Mouse (Mus musculus) left cerebral cortex, postnatal 36 days (tissue): ENCODE measurements around the gene Unc45b. TPM values are rescaled to one million over a fixed set of nuclear protein-coding genes. Genes with fewer than 3 reads are reported as not detected.

ENCODE experiments used
- DNase-seq, 2 experiments: peaks; one replicate each; pipeline ENCODE4 v3.0.0; 2021 to 2022; ENCODE audit warnings: low spot score in 2 of 2, mixed read lengths in 1 of 2
- intact Hi-C: fragments of 180-260 bp; cut with DNase I; formaldehyde crosslinking; loops from one replicate; pipeline ENCODE4 v1.15.1; 2025
- total RNA-seq, 2 experiments: library from RNA; stranded (reverse); gene quantifications; 2 replicates each; pipeline ENCODE4 v1.2.3; 2021

Unc45b gene
- 1 to 10 TPM; 1.2 to 2.3 TPM for total RNA-seq

DNA sequence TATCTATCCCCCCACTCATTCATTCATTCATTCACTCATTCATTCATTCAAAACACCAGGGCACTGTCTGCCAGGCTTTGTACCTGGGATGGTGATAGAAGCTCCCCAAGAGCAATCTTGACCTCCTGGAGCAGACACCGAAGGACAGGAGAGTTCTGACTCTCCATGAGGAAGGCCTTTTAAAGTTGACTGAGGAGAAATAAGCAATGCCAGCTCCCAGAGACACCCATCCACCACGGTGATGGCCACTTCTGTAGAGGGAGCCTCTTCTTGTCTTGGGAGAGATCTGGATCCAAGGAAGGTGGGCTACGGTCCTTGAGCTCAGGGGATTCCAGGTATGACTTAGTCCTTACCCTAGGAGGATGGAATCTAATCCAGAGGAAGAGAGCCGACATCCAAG, at the start of gene Unc45b:
TSS of gene Unc45b (plus strand) at position 301 of the 400 bp plus-strand sequence.
- intact Hi-C loops: loop anchor here (10.0 kb wide), 1 partner anchor 385 kb away; the partner anchor contains the start of gene Ap2b1
- no peak for DNase-seq

DNA sequence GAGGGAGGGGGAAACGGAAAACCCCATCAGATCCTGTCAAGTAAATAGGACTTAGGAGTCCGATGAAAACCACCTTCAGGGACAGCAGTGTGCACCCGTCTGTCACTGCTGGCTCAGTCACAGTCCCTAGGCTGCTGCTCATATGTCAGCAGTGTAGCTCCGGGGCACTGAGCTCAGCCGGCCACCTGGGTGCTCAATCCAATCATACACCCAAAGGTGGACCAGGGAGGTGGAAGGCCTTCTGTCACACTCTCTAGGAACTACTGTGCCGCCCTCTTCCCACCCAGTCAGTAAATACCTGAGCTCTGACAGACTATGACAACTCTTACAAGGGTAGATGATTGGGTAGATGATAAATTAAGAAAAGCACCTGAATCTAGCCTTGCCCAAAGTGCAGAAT, 49.6 kb upstream of the Unc45b start:
- DNase-seq: no peak
- intact Hi-C loops: no loop called here

DNA sequence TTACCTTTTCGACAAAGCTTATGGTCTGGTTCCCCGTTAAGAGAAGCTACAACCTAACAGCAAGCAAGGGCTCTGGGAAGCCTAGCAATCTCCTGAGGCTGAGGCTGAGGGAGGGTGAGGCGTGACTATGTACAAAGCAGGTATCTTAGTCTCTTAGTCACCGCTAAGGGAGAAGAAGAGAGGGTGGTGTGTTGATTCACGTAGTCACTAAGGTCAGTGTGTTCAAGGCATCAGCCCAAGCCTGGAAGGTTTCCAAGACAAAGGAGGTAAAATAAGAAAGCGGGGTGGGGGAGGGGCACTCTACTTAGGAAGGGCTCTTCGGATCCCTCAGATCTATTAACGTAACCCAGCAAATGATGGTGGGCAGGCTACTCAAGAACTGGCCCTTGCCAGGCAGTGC, 48.8 kb upstream of the Unc45b start:
- no peak for DNase-seq
- intact Hi-C loops: no loop called here

DNA sequence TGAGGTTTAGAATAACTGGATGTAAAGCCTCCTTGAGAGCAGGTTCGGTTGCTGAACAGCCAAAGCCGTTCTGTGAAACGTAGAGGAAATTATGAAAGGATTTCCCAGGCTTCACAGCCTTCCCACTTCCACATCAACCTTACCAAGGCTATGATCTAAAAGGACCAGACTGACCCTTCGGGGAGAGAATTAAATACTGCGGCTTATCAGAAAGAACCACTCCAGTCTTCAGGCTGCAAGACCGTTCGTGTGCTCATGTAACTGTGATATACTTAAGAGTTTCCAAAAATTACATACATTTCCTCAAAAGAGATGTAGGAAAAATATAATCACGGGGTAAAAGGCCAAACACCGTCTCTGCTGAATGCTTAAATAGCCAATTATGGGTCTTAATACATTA, 47.7 kb upstream of the Unc45b start:
- no peak for DNase-seq
- intact Hi-C loops: no loop called here

DNA sequence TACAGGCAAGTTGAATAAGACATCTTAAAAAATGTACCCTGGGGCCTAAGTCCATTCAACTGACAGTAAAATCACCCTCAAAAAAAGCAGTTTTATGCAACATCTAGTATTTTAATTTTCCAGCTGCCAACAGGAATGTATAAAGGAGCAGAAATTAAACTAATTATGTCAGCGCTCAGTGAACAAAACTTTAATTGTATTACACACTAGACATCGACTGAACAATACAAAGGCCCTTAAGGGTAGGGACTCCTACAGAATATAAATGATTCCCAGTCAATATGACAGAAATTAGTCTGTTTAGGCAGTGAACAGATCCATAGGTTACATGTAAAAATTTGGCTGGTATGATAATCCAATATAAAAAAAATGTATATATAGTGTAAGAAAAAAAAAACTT, 47.3 kb upstream of the Unc45b start:
- intact Hi-C loops: no loop called here
- no peak for DNase-seq

DNA sequence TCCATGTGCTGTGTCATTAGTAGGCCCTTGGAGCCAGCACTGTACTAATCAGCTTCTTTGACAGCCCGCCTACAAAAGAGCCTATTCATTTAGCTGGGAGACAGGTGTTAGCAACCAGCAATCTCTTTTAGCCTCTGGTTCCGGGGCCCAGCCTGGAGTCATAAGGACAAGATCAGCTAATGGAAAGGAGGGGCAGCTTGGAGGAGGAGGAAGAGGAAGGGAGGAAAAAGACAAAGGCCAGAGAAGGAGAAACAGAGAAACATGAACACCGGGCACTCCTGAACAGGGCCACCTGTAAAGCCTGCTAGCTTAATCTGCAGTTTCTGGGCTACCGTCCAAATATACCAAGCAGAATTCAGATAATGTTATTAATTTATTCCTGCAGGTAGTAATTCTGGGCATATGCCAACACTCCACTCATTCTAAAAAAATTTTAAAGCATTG, 46.8 kb upstream of the Unc45b start:
- intact Hi-C loops: no loop called here
- DNase-seq: no peak

DNA sequence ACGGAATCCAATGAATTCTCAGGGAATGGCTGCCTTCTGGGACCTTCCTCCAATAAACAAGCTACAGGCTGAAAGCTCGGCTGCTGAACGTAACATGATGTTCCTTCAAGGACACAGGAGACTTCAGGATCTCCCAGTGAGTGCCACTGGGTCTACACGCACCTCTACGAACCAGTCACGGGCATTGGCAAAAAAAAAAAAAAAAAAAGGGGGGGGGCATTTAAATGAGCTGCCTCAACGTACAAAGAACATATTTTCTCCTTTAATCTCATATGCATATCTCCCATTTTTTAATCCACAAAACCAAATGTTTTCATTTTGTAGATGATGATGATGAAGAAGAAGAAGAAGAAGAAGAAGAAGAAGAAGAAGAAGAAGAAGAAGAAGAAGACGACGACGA, 44.4 kb upstream of the Unc45b start:
- intact Hi-C loops: no loop called here
- DNase-seq: no peak

DNA sequence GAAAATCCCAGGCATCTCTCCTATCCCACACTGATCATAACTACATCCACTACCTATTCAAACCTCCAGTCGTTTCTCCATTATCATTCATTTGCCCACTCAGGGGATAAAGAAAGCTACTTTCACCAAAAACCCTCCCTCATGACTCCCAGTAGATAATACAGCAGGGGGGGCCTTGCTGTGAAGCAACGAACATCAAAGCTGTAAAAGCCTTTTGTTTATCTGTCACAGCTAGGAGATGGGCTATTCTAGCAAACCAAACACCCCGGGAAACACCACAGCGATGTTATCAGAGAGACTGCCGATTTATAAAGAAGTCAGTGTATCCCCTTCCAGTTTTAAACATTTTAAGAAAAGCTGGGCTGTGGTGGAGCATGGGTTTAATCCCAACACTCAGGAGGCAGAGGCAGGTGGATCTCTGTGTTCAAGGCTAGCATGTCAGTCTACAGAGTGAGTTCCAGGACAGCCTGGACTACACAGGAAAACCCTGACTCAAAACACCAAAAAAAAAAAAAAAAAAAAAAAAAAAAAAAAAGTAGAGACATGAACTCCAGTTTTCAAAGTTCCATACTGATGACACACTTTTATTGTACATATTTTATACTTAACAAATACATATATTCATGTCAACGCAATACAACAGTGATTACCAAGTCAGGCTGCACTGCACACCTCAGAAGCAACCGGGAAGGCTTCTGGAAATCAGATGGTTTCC, 43.3 kb upstream of the Unc45b start:
- intact Hi-C loops: no loop called here
- DNase-seq: no peak

DNA sequence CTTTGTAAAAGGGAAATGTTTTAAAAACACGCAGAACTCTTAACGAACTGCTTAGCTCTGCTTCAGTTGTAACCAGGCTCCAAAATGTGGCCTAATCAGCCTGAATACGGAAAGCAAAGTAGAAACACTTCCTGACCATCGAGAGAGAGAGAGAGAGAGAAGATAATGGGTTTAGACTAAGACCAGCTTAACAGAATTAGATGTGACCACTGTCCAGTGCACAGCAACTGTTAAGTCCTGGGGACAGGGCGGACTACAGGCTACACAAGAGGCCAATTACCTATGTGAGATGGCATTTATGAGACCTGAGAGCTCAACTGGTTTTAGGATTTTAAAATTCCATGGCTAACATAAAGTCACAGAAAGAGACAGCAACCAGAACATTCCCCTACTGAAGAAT, 42.4 kb upstream of the Unc45b start:
- intact Hi-C loops: no loop called here
- no peak for DNase-seq

DNA sequence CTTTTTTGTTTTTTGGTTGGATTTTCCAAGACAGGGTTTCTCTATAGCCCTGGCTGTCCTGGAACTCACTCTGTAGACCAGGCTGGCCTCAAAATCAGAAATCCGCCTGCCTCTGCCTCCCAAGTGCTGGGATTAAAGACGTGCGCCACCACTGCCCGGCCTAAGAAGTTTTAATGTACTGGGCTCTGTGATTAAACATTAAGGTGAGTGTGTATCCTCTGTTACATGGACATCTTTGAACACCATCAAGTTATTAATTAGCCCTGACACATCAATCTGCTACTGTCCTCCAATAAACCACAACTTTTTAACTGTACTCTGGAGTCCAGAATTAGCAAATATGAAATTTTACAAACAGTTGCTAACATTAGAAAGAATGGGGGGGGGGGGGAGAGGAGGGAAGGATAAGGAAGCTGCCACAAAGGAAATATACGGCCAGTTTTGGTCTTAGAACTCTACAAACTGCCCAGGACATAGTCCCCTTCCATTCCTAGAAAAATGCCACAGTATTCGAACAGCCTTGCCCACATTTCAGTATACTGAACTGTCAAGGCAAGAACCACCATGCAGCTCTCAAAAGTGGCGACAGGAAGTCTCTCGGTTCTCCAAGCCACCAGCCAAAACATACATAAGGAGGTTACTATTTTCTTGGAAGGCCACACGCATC, 40.7 kb upstream of the Unc45b start:
- intact Hi-C loops: loop anchor here (2.0 to 5.0 kb wide), 2 partner anchors 57 to 89 kb away; partner anchors contain the start of gene Lig3

DNA sequence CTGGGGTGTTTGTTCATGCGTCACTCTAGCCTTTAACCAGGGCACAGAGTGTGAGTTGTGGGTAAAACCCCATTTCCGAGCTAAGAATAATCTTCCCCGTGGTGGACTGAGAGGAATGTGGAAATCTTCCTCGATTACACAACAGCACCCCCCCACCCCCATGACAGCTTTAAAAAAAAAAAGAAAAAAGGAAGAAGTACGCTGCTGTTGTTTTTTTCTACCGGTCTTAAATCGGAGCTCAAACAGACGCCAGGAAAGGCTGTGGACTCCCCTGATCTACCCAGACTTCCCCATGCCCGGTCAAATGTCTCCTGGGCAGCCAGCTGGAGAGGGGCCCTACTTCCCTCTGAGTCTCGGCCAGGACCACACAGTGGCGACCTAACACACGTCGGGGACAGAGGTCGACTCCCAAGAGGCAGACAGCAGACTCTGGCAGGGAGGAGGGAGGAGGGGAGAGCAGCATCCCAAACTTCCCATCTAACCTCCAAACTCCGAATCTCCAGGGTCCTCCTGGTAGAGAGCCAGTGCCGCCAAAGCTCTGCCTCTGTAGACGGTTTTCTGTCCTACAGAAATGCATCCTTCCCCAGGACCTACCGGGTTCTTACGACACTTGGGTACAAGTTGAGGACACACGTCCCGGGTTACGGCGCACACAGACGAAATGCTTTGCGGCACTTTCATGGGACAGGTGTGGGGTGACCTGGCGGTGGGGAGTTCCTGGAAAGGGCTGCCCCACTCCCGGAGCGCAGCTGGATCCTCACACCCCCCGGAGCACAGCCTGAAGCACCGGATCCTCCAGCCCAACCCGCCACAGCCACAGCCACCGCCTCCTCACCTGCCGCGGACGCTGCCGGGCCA, 39.9 kb upstream of the Unc45b start:
- intact Hi-C loops: loop anchor here (1.0 to 5.0 kb wide), 3 partner anchors 38 to 90 kb away; partner anchors contain the start of genes Lig3 and Nle1
- DNase-seq: peak; percentile 29 to 38

More for the DNA sequence above, 40.7 kb upstream of the Unc45b start:
- no peak for DNase-seq

DNA sequence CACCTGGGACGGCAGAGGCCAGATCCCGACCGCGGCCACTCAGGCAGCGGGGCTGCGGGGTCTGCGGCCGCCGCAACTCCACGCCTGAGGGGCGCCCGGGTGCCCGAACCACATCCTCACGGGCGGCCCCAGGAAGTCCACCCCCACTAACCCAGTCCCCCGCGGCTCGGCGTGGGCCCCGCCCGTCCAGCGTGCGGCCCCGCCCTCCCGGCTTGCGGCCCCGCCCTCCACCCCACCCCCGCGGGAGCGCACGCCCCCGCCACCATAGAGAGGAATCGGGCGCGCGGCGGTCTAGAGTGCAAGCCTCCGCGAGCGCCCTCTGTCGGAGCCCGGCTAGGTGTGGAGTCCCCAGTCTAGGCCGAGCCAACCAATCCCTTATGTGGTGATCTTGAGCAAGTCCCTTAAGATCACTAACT, 39.3 kb upstream of the Unc45b start, which contains the start of gene Rffl:
TSS of gene Rffl (minus strand) at position 180 of the 416 bp plus-strand sequence.
- intact Hi-C loops: loop anchor here (1.0 to 5.0 kb wide), 3 partner anchors 37 to 90 kb away; partner anchors contain the start of genes Lig3 and Nle1
- peak; percentile 88 to 89 for DNase-seq

DNA sequence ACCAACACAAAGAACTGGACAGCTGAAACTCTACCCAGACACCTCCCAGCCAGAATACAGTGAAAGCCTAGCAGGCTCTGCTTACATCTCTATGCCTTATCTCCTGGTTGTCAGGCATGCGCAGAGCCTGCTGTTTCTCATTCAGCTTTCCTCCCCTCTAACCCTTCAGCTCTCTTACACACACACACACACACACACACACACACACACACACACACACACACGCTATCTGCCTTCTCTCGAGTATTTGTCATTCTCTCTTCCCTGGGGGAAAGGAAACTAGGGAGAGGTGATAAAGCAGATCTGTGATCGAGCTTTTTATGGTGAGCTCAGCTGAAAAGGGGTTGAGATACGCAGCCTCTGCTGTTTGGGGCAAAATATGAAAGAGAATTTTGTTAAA, 35.4 kb upstream of the Unc45b start:
- intact Hi-C loops: loop anchor here (5.0 kb wide), 1 partner anchor 63 kb away; no protein-coding TSS in a partner anchor
- DNase-seq: no peak

DNA sequence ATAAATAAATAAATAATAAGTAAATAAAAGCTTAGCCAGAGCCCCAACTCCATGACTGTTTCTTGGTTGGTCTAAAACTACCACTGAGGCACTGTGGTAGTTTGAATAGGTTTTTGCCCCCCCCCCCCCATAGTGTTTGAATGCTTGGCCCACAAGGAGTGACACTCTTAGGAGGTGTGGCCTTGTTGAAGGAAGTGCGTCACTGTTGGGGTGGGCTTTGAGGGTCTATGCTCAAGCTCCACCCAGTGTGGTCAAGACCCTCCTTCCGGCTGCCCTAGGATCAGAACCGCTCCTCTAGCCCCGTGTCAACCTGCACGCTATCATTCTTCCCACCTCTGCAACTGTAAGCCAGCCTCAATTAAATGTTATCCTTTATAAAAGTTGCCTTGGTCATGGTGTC, 34.7 kb upstream of the Unc45b start:
- no peak for DNase-seq
- intact Hi-C loops: no loop called here

DNA sequence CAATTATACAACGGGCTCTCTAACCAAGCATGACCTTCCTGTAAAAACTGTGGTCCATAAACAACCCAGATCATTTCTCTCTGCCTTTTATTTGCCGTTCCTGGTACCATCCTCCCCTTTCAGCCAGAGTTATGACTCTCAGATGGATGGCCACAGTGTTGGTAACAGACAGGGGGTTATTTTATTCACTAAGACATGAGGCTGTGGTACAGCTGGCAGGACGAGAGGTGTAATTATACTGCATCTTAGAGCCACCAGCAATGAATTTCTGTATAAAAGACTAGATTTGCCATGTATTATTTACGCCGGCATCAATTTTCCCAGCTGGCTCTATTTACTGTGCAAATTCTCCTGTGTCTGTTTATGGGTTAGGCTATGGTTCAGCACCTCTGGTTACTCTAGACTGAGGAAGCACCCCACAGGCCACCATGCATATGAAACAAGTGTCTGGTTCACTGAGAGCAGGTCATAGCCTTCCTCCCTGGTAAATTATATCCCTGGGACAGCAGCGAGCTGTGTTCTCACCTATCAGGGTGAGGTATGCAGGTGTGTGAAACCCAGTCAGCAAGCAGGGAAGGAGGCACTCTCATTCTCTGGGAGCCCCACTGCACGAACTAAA, 32.5 kb upstream of the Unc45b start:
- intact Hi-C loops: no loop called here
- no peak for DNase-seq

DNA sequence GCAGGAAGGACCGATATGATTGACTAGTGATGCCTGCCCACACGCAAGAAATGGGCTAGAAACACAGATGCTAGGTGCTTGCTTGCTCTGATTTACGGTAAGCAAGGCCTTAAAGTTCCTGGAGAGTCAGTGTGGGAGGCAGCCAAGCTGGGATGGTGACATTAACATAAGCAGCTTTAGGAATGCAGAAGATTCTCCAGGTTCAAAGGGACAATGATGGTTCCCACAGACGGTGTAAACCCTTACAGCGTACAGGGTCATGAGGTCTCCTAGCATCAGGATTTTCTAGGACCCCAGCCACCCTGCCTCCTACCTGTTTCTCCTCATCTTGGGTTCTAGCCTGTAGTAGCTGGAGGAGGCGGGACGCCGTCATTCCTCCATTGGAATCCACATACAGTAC, 27.2 kb upstream of the Unc45b start:
- DNase-seq: no peak
- intact Hi-C loops: no loop called here

DNA sequence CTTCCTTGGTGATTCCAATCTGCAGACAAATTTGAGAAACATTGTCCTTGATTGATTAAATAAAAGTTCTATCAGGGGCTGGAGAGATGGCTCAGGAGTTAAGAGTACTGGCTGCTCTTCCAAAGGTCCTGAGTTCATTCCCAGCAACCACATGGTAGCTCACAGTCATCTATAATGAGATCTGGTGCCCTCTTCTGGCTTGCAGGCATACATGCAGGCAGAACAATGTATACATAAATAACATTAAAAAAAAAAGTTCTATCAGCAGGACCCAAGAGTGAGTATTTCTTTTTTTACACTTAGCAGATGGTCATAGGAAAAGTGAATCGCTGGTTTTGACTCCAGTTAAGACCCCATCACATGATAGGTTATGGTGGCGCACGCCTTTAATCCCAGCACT, 23.8 kb upstream of the Unc45b start:
- no peak for DNase-seq
- intact Hi-C loops: no loop called here

DNA sequence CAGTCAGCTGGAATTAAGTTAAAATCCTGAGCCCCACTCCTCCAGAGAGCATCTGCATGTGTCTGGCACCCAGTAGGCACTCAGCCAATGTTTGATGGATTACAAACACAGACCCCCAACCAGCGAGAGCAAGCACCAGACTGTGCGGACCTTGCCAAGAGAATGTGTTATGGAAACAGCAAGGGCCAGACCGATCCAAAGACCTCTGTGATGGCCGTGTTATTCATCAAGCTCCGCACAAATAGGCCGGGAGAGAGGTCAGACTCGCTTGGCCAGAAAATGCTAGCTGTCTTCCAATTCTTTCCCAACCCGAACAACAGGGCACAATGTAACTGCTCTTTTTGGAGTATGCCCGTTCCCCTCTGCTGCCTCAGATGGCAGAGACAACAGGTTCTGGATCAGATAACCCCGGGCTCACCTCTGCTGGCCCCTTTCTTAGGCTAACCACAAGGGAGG, 21.8 kb upstream of the Unc45b start:
- no peak for DNase-seq
- intact Hi-C loops: no loop called here
